Mouse (Mus musculus) lung, embryonic 14.5 days (tissue): ENCODE data around the gene Gm10160. TPM values are rescaled to one million over a fixed set of nuclear protein-coding genes. Genes with fewer than 3 reads are reported as not detected.
A peak's percentile ranks its signal among the peaks of the same experiment; 100 is the strongest.

Experiments
- ATAC-seq: fragments of 200-750 bp; cut with Nextera tagmentation; 2 replicates; pipeline ENCODE4 v1.8.0; 2017; ENCODE audit warnings: mild to moderate bottlenecking, moderate TSS enrichment, moderate library complexity; ENCODE audit not compliant: insufficient read depth
- DNase-seq: peaks from one replicate; pipeline ENCODE4 v3.0.0-alpha.2; 2015
- H3K27ac ChIP-seq: fragments of 300-500 bp; sonication (generic); 2 replicates; pipeline ENCODE4 v1.5.1; 2014; ENCODE audit warnings: low read depth, mild to moderate bottlenecking, moderate library complexity
- H3K27me3 ChIP-seq: fragments of 300-500 bp; sonication (generic); 2 replicates; pipeline ENCODE4 v1.6.1; 2014; ENCODE audit warnings: low read length, control low read depth; ENCODE audit not compliant: insufficient read depth
- H3K36me3 ChIP-seq: fragments of 300-500 bp; sonication (generic); 2 replicates; pipeline ENCODE4 v1.6.1; 2014; ENCODE audit warnings: control low read depth; ENCODE audit not compliant: insufficient read depth
- H3K4me1 ChIP-seq: fragments of 300-500 bp; sonication (generic); 2 replicates; pipeline ENCODE4 v1.6.1; 2014; ENCODE audit warnings: antibody characterized with exemption, control low read depth; ENCODE audit not compliant: insufficient read depth
- H3K4me2 ChIP-seq: fragments of 300-500 bp; sonication (generic); 2 replicates; pipeline ENCODE4 v1.6.1; 2014; ENCODE audit warnings: mild to moderate bottlenecking
- H3K4me3 ChIP-seq: fragments of 300-500 bp; sonication (generic); 2 replicates; pipeline ENCODE4 v1.5.1; 2014; ENCODE audit warnings: low read depth, low read length
- H3K9ac ChIP-seq: fragments of 300-500 bp; sonication (generic); 2 replicates; pipeline ENCODE4 v1.6.1; 2014
- H3K9me3 ChIP-seq: fragments of 300-500 bp; sonication (generic); 2 replicates; pipeline ENCODE4 v1.6.1; 2016; ENCODE audit warnings: low read depth, low read length, control low read depth
- CTCF ChIP-seq: IDR thresholded peaks from 2 replicates; pipeline ENCODE4 v1.5.1; 2016; ENCODE audit warnings: antibody characterized with exemption, low read depth
- WGBS: fragments of 180-500 bp; shearing (Covaris S2); extraction: QIAGEN DNeasy Blood & Tissue Kit; methylation state at CpG from one replicate; pipeline ENCODE4 v1.1.7; 2014; 5-methylcytosine and 5-hydroxymethylcytosine counted together
- polyA plus RNA-seq: library from polyadenylated mRNA; unstranded; fragments of >200 nt; fragmentation: Nextera tagmentation; extraction: Ambion mirVana; gene quantifications from 2 replicates; pipeline ENCODE4 v1.2.1, GENCODE M21; 2014

Gm10160 gene
- polyA plus RNA-seq, 1 experiment from 2014 or later = not detected

DNA sequence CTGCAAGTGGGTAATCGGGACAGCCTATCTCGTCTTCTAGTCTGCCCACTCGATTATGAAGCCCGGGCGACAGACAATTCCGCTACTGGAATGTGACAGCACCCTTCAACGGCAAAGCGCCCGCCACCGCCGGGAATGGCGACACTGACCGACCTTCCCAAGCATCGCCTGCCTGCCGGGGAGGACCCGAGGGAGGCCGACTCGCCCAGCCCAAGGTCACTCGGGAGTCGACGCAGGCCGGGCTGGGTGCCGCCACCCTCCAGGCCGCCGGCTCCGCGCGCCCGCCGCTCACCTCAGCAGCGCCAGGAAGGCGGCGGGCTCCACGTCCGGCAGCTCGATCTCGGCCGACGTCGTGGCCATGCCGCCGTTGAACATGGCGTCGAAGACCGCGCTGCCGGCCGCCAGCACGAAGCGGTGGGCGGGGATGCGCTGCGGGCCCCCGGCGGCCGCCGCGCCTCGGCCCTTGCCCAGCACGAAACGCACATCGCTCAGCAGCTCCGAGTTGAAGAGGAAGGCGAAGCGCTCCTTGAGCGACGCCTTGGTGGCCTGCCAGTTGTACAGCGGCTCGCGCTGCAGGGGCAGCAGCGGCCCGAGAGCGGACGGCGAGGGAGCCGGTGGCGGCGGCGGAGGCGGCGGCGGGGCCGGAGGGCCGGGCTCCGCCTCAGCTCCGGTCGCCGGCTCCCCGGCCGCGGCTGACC, 26.8 kb downstream of the Gm10160 start:
- Histone ChIP-seq H3K4me2 (peak overlapping the region; percentile 77), H3K9ac (peak overlapping the region; percentile 79), H3K4me1 (peaks cover 11% of the 10 kb centered on the region), H3K27ac (peak overlapping the region; percentile 94), H3K36me3 (no peaks in the 10 kb centered on the region), H3K9me3 (no peaks in the 10 kb centered on the region), H3K4me3 (peak overlapping the region; percentile 69), H3K27me3 (no peaks in the 10 kb centered on the region)
- peak; percentile 75 for ATAC-seq
- DNase-seq = peak; percentile 74
- 1% methylated on average over 77 of the region's 91 CpGs for WGBS
- TF ChIP-seq CTCF = no peak

DNA sequence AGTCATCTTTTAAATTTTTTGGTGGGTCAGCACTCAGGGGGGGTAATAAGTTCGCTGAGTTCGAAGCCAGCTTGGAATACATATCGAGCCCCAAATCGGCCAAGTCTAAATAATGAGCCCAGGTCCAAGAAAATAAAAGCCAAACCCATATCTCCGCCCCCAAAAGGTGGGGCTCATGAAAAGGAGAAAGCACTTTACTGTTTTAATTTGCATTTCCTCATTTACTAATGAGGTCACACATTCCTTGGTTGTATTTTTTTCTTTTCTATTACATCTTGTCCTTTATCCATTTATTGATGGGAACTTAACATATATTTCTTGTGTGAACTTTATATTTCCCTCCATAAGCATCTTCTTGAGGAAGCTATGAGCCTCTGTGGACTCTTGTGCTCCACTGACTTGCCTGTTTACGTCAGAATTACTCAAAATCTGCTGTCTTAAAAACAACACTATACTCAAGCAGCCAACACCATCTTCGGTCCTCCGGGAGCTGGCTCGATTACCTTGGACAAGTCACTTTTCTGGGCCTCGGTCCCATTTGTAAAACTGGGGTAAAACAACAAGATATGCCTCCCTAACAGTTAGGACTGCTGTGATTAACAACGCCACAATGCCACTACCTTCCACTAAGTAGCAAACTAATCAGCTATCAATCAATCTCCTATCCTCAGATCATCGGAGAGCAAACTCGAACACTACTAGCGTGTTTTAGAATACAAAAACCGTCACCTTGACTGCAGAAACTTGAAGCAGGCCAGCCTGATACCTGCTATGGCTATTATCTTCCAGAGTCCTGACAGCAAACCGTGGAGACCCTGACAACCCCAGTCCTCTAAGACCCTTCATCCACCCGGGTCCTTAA, 27.6 kb downstream of the Gm10160 start:
- Histone ChIP-seq H3K27ac (peak overlapping the region; percentile 94), H3K4me2 (peak overlapping the region; percentile 77), H3K4me1 (peaks cover 11% of the 10 kb centered on the region), H3K9me3 (no peaks in the 10 kb centered on the region), H3K4me3 (peak overlapping the region; percentile 69), H3K9ac (peak overlapping the region; percentile 79), H3K36me3 (no peaks in the 10 kb centered on the region), H3K27me3 (no peaks in the 10 kb centered on the region)
- DNase-seq = peak; percentile 12
- TF ChIP-seq CTCF = no peak
- WGBS = 22% methylated on average over 17 of the region's 17 CpGs
- ATAC-seq = no peak

DNA sequence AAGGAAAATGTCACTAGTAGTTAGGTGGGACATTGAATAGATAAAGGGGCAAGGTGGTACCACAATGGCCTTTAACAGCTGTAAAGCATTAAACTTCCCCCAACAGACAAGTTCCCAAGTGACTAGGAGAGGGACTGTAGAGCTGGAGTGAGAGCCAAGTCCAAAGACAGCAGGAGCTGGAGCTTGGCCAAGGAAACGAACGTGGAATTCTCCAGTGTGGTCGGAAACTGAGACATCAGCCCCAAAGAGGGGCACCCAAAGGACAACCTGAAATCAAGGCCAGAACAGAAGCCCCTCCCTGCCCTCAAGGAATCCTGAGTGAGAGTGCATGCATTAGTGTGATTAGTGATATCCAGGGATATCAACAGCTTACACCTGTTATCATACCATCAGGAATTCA, 30.2 kb downstream of the Gm10160 start:
- Histone ChIP-seq H3K4me3 (no peak overlapping the region), H3K9ac (no peak overlapping the region), H3K27ac (no peak overlapping the region), H3K9me3 (no peaks in the 10 kb centered on the region), H3K27me3 (no peaks in the 10 kb centered on the region), H3K4me2 (0 out of 2 replicates have a peak overlapping the region, but pooled peaks have one; percentile 31), H3K36me3 (no peaks in the 10 kb centered on the region), H3K4me1 (peaks cover 11% of the 10 kb centered on the region)
- no peak for ATAC-seq
- 27% methylated on average over 3 of the region's 3 CpGs for WGBS
- DNase-seq = peak; percentile 62
- no peak for TF ChIP-seq CTCF

DNA sequence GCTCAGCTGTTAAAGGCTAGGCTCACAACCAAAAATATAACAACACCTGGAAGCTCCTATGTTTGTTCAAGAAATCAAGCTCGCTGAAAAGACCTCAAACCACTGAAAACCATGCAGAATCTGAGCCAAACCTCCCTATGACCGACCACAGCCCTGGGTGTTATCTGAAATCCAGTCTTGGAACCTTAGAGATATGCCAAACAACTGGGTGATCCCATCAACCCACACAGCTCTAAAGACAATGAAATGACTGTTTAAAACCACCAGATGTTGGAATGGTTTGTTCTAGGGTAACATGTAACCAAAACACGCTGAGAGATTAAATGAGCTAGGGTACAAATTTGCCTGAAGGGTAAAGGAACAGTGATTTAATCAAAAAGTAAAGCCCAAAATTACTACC, 30.7 kb downstream of the Gm10160 start:
- no peaks in the 10 kb centered on the region for H3K27me3 ChIP-seq
- no peak overlapping the region for H3K9ac ChIP-seq
- no peak overlapping the region for H3K4me3 ChIP-seq
- no peaks in the 10 kb centered on the region for H3K9me3 ChIP-seq
- 50% methylated on average over 3 of the region's 3 CpGs for WGBS
- 0 out of 2 replicates have a peak overlapping the region, but pooled peaks have one; percentile 31 for H3K4me2 ChIP-seq
- no peak for TF ChIP-seq CTCF
- peaks cover 11% of the 10 kb centered on the region for H3K4me1 ChIP-seq
- DNase-seq = no peak
- no peak for ATAC-seq
- H3K36me3 ChIP-seq = no peaks in the 10 kb centered on the region
- H3K27ac ChIP-seq = no peak overlapping the region

DNA sequence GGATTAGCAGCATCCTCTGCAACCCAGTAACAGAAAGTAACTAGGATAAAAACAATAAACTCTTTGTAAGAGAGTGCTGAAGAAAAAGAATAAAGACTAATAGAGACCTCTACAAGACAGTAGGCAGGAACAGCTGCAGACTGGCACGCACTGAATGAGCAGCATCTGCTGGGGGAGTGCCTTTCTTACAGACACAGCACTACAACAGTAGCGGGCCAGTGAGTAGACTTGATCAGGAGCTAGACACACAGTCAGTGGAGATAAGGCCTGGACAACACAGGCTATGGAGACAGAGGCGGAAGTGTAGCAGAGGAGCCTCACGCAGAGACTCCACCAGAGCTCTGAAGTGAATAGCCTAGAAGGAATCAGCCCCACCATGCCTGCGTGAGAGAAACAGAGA, 49.5 kb downstream of the Gm10160 start:
- Histone ChIP-seq H3K36me3 (peaks cover 29% of the 10 kb centered on the region; the same call in 1 of the 2 replicates), H3K27me3 (no peaks in the 10 kb centered on the region), H3K9ac (no peak overlapping the region), H3K27ac (no peak overlapping the region), H3K4me3 (no peak overlapping the region), H3K4me1 (no peaks in the 10 kb centered on the region), H3K9me3 (no peaks in the 10 kb centered on the region), H3K4me2 (no peak overlapping the region)
- no peak for ATAC-seq
- no peak for DNase-seq
- WGBS = 81% methylated on average over 5 of the region's 5 CpGs
- TF ChIP-seq CTCF = no peak

Other genes with a start within 250 kb of the Gm10160 start
- gene Homer2, start 148.3 kb downstream of the Gm10160 start, polyA plus RNA-seq = 38.2 and 40.5 TPM in 2 replicates
- 121 and 124 TPM in 2 replicates for gene Ramac, start 92.9 kb downstream of the Gm10160 start, polyA plus RNA-seq
- 45.3 and 49.9 TPM in 2 replicates for gene 3110040N11Rik, start 66.3 kb downstream of the Gm10160 start, polyA plus RNA-seq
- gene Btbd1, start 26.4 kb downstream of the Gm10160 start, polyA plus RNA-seq = 81.8 and 92.3 TPM in 2 replicates
- gene Tm6sf1, start 3.2 kb upstream of the Gm10160 start, polyA plus RNA-seq = 16.0 and 17.5 TPM in 2 replicates
- gene Hdgfl3, start 78.7 kb upstream of the Gm10160 start, polyA plus RNA-seq = 13.5 and 14.4 TPM in 2 replicates
- gene Bnc1, start 136.5 kb upstream of the Gm10160 start, polyA plus RNA-seq = 1.5 and 2.4 TPM in 2 replicates